Mouse (Mus musculus) ES-E14 (cell line): ENCODE data around the gene St3gal4.

ENCODE experiments used
- CHD2 ChIP-seq: IDR thresholded peaks from 2 replicates; pipeline ENCODE4 v1.6.1; 2014; ENCODE audit warnings: mild to moderate bottlenecking, low read depth, low read length, inconsistent platforms
- HCFC1 ChIP-seq: IDR thresholded peaks from 2 replicates; pipeline ENCODE4 v1.6.1; 2012; ENCODE audit warnings: low read length, inconsistent platforms, borderline replicate concordance; ENCODE audit not compliant: insufficient read depth
- MAFK ChIP-seq: IDR thresholded peaks from 2 replicates; pipeline ENCODE4 v1.6.1; 2014; ENCODE audit warnings: mild to moderate bottlenecking, low read depth, low read length, inconsistent platforms; ENCODE audit not compliant: insufficient read depth
- ZC3H11A ChIP-seq: IDR thresholded peaks from 2 replicates; pipeline ENCODE4 v1.6.1; 2012; ENCODE audit warnings: low read depth, mild to moderate bottlenecking, inconsistent platforms, low read length, borderline replicate concordance
- ZNF384 ChIP-seq: IDR thresholded peaks from 2 replicates; pipeline ENCODE4 v1.6.1; 2012; ENCODE audit warnings: low read depth, low read length, inconsistent platforms

DNA sequence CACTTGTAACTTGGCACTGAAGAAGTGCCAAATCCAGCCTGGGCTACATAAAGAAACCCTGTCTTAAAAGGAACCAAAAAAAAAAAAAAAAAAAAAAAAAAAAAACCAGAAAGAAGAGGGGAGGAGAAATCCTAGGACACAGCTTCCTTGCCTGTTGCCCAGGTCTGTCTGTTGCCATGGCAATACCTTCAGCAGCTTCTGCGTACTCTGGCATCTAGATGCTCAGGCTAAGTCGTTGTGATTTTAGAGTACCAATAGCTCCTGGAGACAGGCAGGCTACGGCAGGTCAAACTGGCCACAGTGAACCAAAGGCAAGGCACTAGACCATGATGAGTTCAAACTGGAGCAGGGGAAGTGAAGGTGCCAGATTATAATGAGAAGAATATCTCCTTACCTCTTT lies 65.4 kb downstream of the St3gal4 start:
- TF ChIP-seq CHD2 (no peak), HCFC1 (no peak), ZC3H11A (no peak), MAFK (no peak), ZNF384 (0 out of 2 replicates have a peak, but pooled peaks have one; percentile 33)
